Mouse (Mus musculus) induced T-regulatory cell, adult 2 months (primary cell): ENCODE measurements around the gene Tmem192.
"Not testable (repeated sequence)": the region's sequence is repeated elsewhere in the genome, so short reads cannot be mapped to it uniquely, and the experiment has no call there.

Experiments used
- DNase-seq: peaks from one replicate; pipeline ENCODE4 v3.0.0-alpha.2; 2012; ENCODE audit warnings: low read depth

Gene Tmem192

DNA sequence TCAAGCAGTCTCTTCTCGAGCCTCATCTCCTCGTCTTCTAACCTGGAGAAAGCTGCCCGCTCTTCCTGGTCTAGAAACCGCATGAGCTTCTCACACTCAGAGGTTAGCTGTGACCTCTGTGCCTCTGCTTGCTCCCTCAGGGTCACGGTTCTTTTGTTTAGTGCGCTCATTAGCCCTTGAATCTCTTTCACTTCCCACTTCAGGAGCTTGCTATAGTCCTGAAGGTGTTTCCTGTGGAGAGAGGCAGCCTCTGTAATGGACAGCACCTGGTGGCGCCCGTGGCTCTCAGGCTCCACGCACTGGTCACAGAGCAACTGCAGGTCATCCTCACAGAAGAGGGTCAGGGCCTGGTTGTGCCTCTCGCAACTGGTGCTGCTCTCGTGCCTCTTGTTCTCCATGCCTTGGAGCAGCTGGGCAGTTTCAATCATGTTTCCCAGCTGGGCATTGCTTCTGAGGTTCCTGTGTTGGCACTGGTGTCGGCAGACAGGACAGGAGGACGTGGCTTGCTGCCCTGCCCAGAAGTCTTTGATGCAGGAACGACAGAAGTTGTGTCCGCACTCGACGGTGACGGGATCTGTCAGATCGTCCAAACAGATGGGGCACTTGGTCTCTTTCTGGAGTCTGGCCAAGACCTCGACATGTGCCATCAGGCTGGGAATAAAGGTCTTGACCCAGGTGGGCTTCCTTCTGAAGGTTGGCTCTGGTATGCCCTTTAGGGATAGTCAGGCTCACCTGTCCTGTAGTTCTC lies 36.3 kb downstream of the Tmem192 start:
- no peak for DNase-seq

DNA sequence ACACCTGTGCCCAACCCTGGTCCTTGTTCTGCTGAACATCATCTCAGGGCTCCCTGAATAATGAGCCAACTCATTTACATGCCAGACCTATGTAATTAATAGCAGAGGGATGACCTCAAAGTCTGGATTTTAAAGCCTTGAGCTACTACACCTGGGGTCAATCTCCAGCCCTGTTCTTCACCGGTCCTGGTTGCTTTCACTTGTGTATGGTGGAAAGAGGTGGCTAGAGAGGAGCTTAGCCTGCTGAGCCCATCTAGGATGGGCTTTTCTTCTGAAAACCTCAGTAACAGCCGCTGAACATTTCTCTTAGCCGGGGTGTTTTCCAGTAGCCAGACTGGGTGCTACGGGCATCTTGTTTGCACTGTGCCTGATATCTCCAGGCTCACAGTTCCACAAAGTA lies 40.7 kb downstream of the Tmem192 start, which contains the start of gene Trim75:
Gene Trim75, minus strand, starts transcription at position 101 of the 400 bp plus-strand sequence.
- DNase-seq: no peak

- DNase-seq: no peak
Observed at GRCm38 (mm10) chr8:64998806-64999365, 51.9 kb downstream of the Tmem192 start.

DNA sequence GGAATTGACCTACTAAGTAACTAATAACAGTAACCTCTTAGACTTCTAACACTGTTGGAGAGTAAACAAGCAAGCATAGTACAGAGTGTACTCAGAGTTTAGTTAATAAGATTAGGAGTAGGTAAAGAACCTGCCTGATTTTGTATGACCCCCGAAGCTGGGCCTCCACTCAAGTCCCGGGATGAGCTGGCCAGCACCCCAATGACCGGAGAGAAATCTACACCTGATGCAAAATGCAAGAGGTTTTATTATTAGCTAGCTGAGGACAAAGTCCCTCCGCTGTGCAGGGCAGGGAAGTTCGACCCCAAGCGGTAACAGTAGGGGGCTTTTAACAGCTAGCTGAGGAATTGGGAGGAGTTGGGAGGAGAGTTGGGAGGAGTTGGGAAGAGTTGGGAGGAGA lies 60.6 kb downstream of the Tmem192 start:
- not testable (repeated sequence) for DNase-seq

DNA sequence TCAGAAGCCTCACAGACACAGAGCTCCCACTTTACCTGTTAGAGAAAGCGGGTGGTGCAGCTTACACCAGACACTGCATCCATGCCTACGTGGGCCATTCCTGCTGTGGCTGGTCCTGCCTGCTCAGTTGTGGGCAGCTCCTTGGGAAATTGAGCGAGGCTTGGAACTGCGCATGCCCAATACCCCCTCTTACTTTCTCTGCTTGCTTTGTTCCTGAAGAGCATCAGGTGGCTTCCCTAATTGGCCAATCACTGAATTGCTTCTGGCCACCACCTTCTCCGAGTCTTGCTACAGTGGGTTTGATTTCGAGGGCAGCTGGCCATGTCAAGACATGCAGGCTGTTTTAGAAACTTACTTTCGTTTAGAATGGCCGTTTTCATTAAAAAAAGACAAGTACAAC lies 71.4 kb downstream of the Tmem192 start, which contains the start of the genes Trim61 and Trim60:
Gene Trim61, minus strand, starts transcription at position 101 of the 400 bp plus-strand sequence.
Gene Trim60, minus strand, starts transcription at position 162 of the 400 bp plus-strand sequence.
- no peak for DNase-seq
